Mouse (Mus musculus) embryonic fibroblast, embryonic 13.5 days (primary cell): ENCODE data around the gene Ccdc194. TPM values are rescaled to one million over a fixed set of nuclear protein-coding genes. Genes with fewer than 3 reads are reported as not detected.
A peak's percentile ranks its signal among the peaks of the same experiment; 100 is the strongest.

Experiments
- H3K27ac ChIP-seq: 2 replicates; pipeline ENCODE4 v1.5.1; 2012; ENCODE audit warnings: low read length, control low read depth, inconsistent platforms; ENCODE audit not compliant: insufficient read depth
- H3K4me1 ChIP-seq: 2 replicates; pipeline ENCODE4 v1.6.1; 2011; ENCODE audit warnings: low read length; ENCODE audit not compliant: control insufficient read depth, insufficient read depth
- H3K4me3 ChIP-seq: 2 replicates; pipeline ENCODE4 v1.5.1; 2011; ENCODE audit warnings: mild to moderate bottlenecking, control low read depth, low read length; ENCODE audit not compliant: insufficient read depth
- CTCF ChIP-seq: IDR thresholded peaks from 2 replicates; pipeline ENCODE4 v1.5.1; 2011; ENCODE audit warnings: mild to moderate bottlenecking, control low read depth, low read length, moderate library complexity, borderline replicate concordance; ENCODE audit not compliant: insufficient read depth
- POLR2A ChIP-seq: IDR thresholded peaks from 2 replicates; pipeline ENCODE4 v1.6.1; 2011; ENCODE audit warnings: low read depth, mild to moderate bottlenecking, control low read depth, low read length, moderate library complexity
- polyA plus RNA-seq: library from polyadenylated mRNA; stranded (reverse); fragments of >200 nt; gene quantifications from 2 replicates; pipeline ENCODE4 v1.2.4, GENCODE M21; 2011; ENCODE audit warnings: low read depth; ENCODE audit not compliant: missing spikeins, insufficient read length

Ccdc194 gene
- polyA plus RNA-seq, result not detected in 2 replicates

GRCm38 (mm10) chr8:71525226-71526050, at the start of gene Ccdc194:
Gene Ccdc194 (minus strand): TSS chr8:71525711.
- no peak for TF ChIP-seq POLR2A
- no peak for TF ChIP-seq CTCF
- no peak within 1 kb of the TSS for H3K4me3 ChIP-seq
- H3K4me1 ChIP-seq, result no peaks in the 10 kb centered on the region
- H3K27ac ChIP-seq, result no peak within 1 kb of the TSS

GRCm38 (mm10) chr8:71575020-71575419, 49.5 kb upstream of the Ccdc194 start:
- H3K27ac ChIP-seq, result no peak overlapping the region
- no peak overlapping the region for H3K4me3 ChIP-seq
- H3K4me1 ChIP-seq, result peaks cover 12% of the 10 kb centered on the region; the same call in 1 of the 2 replicates
- no peak for TF ChIP-seq CTCF
- no peak for TF ChIP-seq POLR2A

- H3K4me3 ChIP-seq, result no peak overlapping the region
- no peak overlapping the region for H3K27ac ChIP-seq
- peaks cover 9% of the 10 kb centered on the region; the same call in 1 of the 2 replicates for H3K4me1 ChIP-seq
- TF ChIP-seq POLR2A (no peak), CTCF (no peak)
These were observed 48.9 kb upstream of the Ccdc194 start for GRCm38 (mm10) chr8:71574426-71574825.

- Histone ChIP-seq H3K4me1 (peaks cover 6% of the 10 kb centered on the region; the same call in 1 of the 2 replicates), H3K4me3 (no peak overlapping the region)
- TF ChIP-seq CTCF (no peak), POLR2A (no peak)
These were observed 47.5 kb upstream of the Ccdc194 start for GRCm38 (mm10) chr8:71572847-71573633.

GRCm38 (mm10) chr8:71572077-71572476, 46.6 kb upstream of the Ccdc194 start:
- peaks cover 6% of the 10 kb centered on the region; the same call in 1 of the 2 replicates for H3K4me1 ChIP-seq
- no peak overlapping the region for H3K27ac ChIP-seq
- no peak overlapping the region for H3K4me3 ChIP-seq
- TF ChIP-seq CTCF, result no peak

More at GRCm38 (mm10) chr8:71572847-71573633, 47.5 kb upstream of the Ccdc194 start:
- H3K27ac ChIP-seq, result no peak overlapping the region

- H3K27ac ChIP-seq, result no peak overlapping the region
- peaks cover 6% of the 10 kb centered on the region; the same call in 1 of the 2 replicates for H3K4me1 ChIP-seq
- TF ChIP-seq CTCF (no peak), POLR2A (peak; percentile 68)
- H3K4me3 ChIP-seq, result peak overlapping the region; percentile 47
These were observed 44.9 kb upstream of the Ccdc194 start for GRCm38 (mm10) chr8:71570291-71570954.

GRCm38 (mm10) chr8:71569366-71570290, 44.1 kb upstream of the Ccdc194 start:
- TF ChIP-seq CTCF (no peak), POLR2A (no peak)
- Histone ChIP-seq H3K4me3 (peak overlapping the region; percentile 37), H3K4me1 (peaks cover 5% of the 10 kb centered on the region; the same call in 1 of the 2 replicates), H3K27ac (no peak overlapping the region)

- 0 out of 2 replicates have a peak, but pooled peaks cover 3% of the 10 kb centered on the region for H3K4me1 ChIP-seq
- H3K27ac ChIP-seq, result no peak overlapping the region
- TF ChIP-seq CTCF (no peak), POLR2A (no peak)
- no peak overlapping the region for H3K4me3 ChIP-seq
These were observed 43.4 kb upstream of the Ccdc194 start for GRCm38 (mm10) chr8:71568941-71569340.
